Mouse (Mus musculus): ENCODE results near the gene Kctd10.

- TF ChIP-seq MAX (IDR thresholded peaks at IDR 0.05; ENCODE audit: low read depth) (no peak), TCF12 (IDR thresholded peaks at IDR 0.05; ENCODE audit: insufficient read depth, poor library complexity, severe bottlenecking) (no peak), POLR2A (IDR thresholded peaks at IDR 0.05; ENCODE audit: insufficient read length, low read depth) (no peak), USF1 (IDR thresholded peaks at IDR 0.05; ENCODE audit: low read depth) (no peak), POLR2AphosphoS2 (IDR thresholded peaks at IDR 0.05; ENCODE audit: insufficient read length, low read depth) (no peak), MYOD1 (IDR thresholded peaks at IDR 0.05; ENCODE audit: control insufficient read depth in 1 of 3, insufficient read length in 2 of 3, low read depth in 2 of 3) (no peak), E2F4 (IDR thresholded peaks at IDR 0.05; ENCODE audit: insufficient read depth) (no peak)
These were observed 4.1 kb upstream of the Kctd10 start for GRCm38 (mm10) chr5:114384448-114384847.

Data from myocyte (in vitro differentiated cells).